Mouse (Mus musculus): ENCODE measurements around the gene Il1r1. TPM values are rescaled to one million over a fixed set of nuclear protein-coding genes. Genes with fewer than 3 reads are reported as not detected.

Gene Il1r1
- polyA plus RNA-seq, 1 experiment, result 0.72 TPM

DNA sequence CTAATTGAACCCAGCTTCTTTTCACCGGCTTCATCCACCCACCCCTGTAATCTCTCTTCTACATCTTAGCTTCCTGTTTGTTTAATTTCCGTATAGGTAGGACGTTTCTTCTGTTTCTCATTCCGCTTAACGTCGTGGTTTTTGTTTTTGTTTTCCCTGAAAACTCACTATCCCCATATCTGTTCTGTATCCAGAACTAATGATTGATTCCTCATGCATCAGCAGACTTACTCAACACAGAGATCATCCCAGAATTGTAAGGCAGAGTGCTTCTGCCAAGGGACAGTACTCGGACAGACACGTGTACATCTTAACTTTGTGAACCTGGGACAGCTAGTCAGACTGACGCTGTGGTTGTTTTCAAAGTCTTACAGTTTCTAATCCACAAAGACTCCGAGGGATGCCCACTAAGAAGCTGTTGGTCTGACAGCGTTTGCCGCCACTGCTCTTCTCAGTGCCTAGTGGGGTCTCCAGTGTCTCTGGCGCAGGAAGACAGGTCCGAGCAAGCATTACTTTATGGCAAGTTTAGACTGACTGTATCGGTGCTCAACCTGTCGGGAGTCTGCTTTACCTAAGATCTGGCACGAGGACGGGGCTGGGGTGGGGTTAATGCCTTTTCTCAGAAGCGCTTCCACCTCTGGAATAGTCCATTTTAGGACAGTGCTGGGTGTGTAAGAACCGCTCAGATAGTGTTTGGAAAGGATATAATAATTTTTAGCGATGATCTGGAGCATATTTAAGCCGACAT is 100.2 kb downstream of the Il1r1 start:
- DNase-seq (ENCODE audit: low read depth), result peak; percentile 28

GRCm38 (mm10) chr1:40325711-40326327 is 100.9 kb downstream of the Il1r1 start:
- no peak for TF ChIP-seq POLR2A (IDR thresholded peaks at IDR 0.05; ENCODE audit: borderline replicate concordance, extremely low read depth, insufficient read depth, insufficient read length, poor library complexity, severe bottlenecking)
- no peak for TF ChIP-seq CTCF (IDR thresholded peaks at IDR 0.05; ENCODE audit: borderline replicate concordance, extremely low read depth, insufficient read depth, insufficient read length)
- DNase-seq (ENCODE audit: low read depth), result peak; percentile 9

More for the DNA sequence above, 100.2 kb downstream of the Il1r1 start:
- TF ChIP-seq CTCF (IDR thresholded peaks at IDR 0.05; ENCODE audit: borderline replicate concordance, extremely low read depth, insufficient read depth, insufficient read length) (no peak), POLR2A (IDR thresholded peaks at IDR 0.05; ENCODE audit: borderline replicate concordance, extremely low read depth, insufficient read depth, insufficient read length, poor library complexity, severe bottlenecking) (no peak)

GRCm38 (mm10) chr1:40327604-40328003 is 102.7 kb downstream of the Il1r1 start:
- DNase-seq (ENCODE audit: low read depth), result no peak
- no peak for TF ChIP-seq POLR2A (IDR thresholded peaks at IDR 0.05; ENCODE audit: borderline replicate concordance, extremely low read depth, insufficient read depth, insufficient read length, poor library complexity, severe bottlenecking)
- no peak for TF ChIP-seq CTCF (IDR thresholded peaks at IDR 0.05; ENCODE audit: borderline replicate concordance, extremely low read depth, insufficient read depth, insufficient read length)

- TF ChIP-seq CTCF (IDR thresholded peaks at IDR 0.05; ENCODE audit: borderline replicate concordance, extremely low read depth, insufficient read depth, insufficient read length) (no peak), POLR2A (IDR thresholded peaks at IDR 0.05; ENCODE audit: borderline replicate concordance, extremely low read depth, insufficient read depth, insufficient read length, poor library complexity, severe bottlenecking) (no peak)
- DNase-seq (ENCODE audit: low read depth), result no peak
Observed at GRCm38 (mm10) chr1:40329526-40329925, 104.6 kb downstream of the Il1r1 start.

- no peak for DNase-seq (ENCODE audit: low read depth)
- no peak for TF ChIP-seq CTCF (IDR thresholded peaks at IDR 0.05; ENCODE audit: borderline replicate concordance, extremely low read depth, insufficient read depth, insufficient read length)
Observed at GRCm38 (mm10) chr1:40330181-40330580, 105.3 kb downstream of the Il1r1 start.

- DNase-seq (ENCODE audit: low read depth), result no peak
Observed at GRCm38 (mm10) chr1:40339346-40339745, 114.5 kb downstream of the Il1r1 start.

DNA sequence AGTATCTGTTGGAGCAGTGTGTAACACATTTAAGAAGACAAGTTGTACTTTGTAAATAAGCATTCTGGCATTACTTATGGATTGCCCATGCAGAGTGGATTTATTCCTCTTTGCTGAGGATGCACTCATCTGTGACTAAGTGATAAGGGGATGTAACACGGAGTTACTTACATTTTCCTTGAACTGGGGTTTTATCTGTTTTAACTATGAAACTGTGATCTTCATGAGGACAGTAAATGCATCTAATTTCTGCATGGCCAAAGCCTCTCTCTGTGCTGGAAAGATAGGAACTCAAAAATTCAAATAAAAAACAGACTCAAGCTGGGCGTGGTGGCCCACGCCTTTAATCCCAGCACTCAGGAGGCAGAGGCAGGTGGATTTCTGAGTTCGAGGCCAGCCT is 115.2 kb downstream of the Il1r1 start:
- no peak for DNase-seq (ENCODE audit: low read depth)
- TF ChIP-seq POLR2A (IDR thresholded peaks at IDR 0.05; ENCODE audit: borderline replicate concordance, extremely low read depth, insufficient read depth, insufficient read length, poor library complexity, severe bottlenecking) (no peak), CTCF (IDR thresholded peaks at IDR 0.05; ENCODE audit: borderline replicate concordance, extremely low read depth, insufficient read depth, insufficient read length) (no peak)

More at GRCm38 (mm10) chr1:40339346-40339745, 114.5 kb downstream of the Il1r1 start:
- TF ChIP-seq CTCF (IDR thresholded peaks at IDR 0.05; ENCODE audit: borderline replicate concordance, extremely low read depth, insufficient read depth, insufficient read length) (no peak), POLR2A (IDR thresholded peaks at IDR 0.05; ENCODE audit: borderline replicate concordance, extremely low read depth, insufficient read depth, insufficient read length, poor library complexity, severe bottlenecking) (no peak)

GRCm38 (mm10) chr1:40352158-40352903 is 127.5 kb downstream of the Il1r1 start:
- DNase-seq (ENCODE audit: low read depth), result no peak
- TF ChIP-seq CTCF (IDR thresholded peaks at IDR 0.05; ENCODE audit: borderline replicate concordance, extremely low read depth, insufficient read depth, insufficient read length) (no peak), POLR2A (IDR thresholded peaks at IDR 0.05; ENCODE audit: borderline replicate concordance, extremely low read depth, insufficient read depth, insufficient read length, poor library complexity, severe bottlenecking) (no peak)

GRCm38 (mm10) chr1:40352904-40353286 is 128.0 kb downstream of the Il1r1 start:
- no peak for TF ChIP-seq POLR2A (IDR thresholded peaks at IDR 0.05; ENCODE audit: borderline replicate concordance, extremely low read depth, insufficient read depth, insufficient read length, poor library complexity, severe bottlenecking)
- no peak for TF ChIP-seq CTCF (IDR thresholded peaks at IDR 0.05; ENCODE audit: borderline replicate concordance, extremely low read depth, insufficient read depth, insufficient read length)
- no peak for DNase-seq (ENCODE audit: low read depth)

- TF ChIP-seq CTCF (IDR thresholded peaks at IDR 0.05; ENCODE audit: borderline replicate concordance, extremely low read depth, insufficient read depth, insufficient read length), result no peak
- no peak for TF ChIP-seq POLR2A (IDR thresholded peaks at IDR 0.05; ENCODE audit: borderline replicate concordance, extremely low read depth, insufficient read depth, insufficient read length, poor library complexity, severe bottlenecking)
- DNase-seq (ENCODE audit: low read depth), result no peak
Observed at GRCm38 (mm10) chr1:40354665-40355064, 129.8 kb downstream of the Il1r1 start.

GRCm38 (mm10) chr1:40355431-40355843 is 130.6 kb downstream of the Il1r1 start:
- no peak for TF ChIP-seq CTCF (IDR thresholded peaks at IDR 0.05; ENCODE audit: borderline replicate concordance, extremely low read depth, insufficient read depth, insufficient read length)
- TF ChIP-seq POLR2A (IDR thresholded peaks at IDR 0.05; ENCODE audit: borderline replicate concordance, extremely low read depth, insufficient read depth, insufficient read length, poor library complexity, severe bottlenecking), result no peak
- no peak for DNase-seq (ENCODE audit: low read depth)

Data from brain, embryonic 14.5 days (tissue).